Mouse (Mus musculus): Measurements from ENCODE around the gene Idi2.
"Not testable (repeated sequence)": the region's sequence is repeated elsewhere in the genome, so short reads cannot be mapped to it uniquely, and the experiment has no call there.

Gene Idi2

GRCm38 (mm10) chr13:8952563-8952962 lies at the start of gene Idi2:
Gene Idi2 (plus strand): TSS chr13:8952863.
- not testable (repeated sequence) for DNase-seq (ENCODE audit: low spot score)

DNA sequence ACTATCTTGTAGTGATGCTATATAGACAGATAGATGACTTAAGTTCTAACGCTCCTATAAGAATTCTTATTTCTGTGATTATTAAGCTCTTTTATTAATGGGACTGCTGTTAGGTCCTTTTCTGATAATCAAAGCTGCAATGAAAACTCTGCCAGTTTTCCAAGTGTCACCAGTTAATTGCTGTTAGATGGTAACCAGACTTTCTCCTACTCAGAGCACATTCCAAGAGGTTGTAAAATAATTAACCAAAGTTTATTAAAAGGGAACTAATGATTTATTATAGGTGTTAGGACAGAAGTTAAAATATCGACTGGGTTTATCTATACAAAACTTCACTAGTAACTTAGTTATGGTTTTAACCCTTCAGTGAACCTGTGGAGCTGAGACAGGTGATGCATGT lies 46.7 kb upstream of the Idi2 start:
- DNase-seq (ENCODE audit: low spot score) = not testable (repeated sequence)

GRCm38 (mm10) chr13:8913890-8914289 lies 38.8 kb upstream of the Idi2 start:
- DNase-seq (ENCODE audit: low spot score) = not testable (repeated sequence)

- DNase-seq (ENCODE audit: low spot score) = no peak
Measured at GRCm38 (mm10) chr13:8933499-8933898, 19.2 kb upstream of the Idi2 start.

- not testable (repeated sequence) for DNase-seq (ENCODE audit: low spot score)
Measured at GRCm38 (mm10) chr13:8937611-8938140, 15.0 kb upstream of the Idi2 start.

GRCm38 (mm10) chr13:8941110-8941509 lies 11.6 kb upstream of the Idi2 start:
- DNase-seq (ENCODE audit: low spot score) = not testable (repeated sequence)

DNA sequence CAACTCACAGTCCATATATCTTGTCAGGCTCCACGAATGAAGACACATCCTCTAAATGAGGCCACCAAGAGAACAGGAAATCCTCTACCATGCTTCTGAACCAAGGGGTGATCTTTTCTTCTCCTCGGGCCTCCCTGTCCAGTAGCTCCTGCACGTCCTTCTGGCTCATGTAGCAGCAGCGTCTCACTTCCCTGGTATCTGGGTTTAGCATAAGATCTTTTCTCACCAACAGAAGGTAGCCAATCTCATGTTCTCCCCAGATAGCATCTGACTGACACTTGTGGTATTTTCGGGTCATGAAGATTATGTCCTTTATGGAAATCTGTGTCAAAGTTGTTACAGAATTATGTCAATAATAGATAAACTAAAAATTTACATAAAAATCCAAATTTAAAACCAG lies 11.0 kb upstream of the Idi2 start:
- DNase-seq (ENCODE audit: low spot score) = not testable (repeated sequence)

DNA sequence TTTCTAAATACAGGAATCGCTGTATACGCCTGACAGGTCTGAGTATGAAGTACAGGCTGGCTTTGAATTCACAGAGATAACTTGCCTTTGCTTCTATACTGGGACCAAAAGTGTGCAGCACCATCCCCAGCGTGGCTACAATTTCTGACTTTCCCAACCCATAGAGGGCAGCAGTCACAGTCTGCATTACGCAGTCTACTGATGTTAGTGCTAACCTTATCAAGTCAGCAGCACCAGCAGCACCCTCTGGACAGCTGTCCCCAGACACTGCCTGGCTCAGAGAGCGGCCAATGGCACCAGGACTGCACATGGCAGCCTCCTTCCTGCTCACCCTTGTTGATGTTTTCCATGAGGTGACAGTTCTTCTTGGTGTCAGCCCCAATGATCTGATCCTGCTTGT lies 8.8 kb upstream of the Idi2 start:
- not testable (repeated sequence) for DNase-seq (ENCODE audit: low spot score)

GRCm38 (mm10) chr13:8948131-8948530 lies 4.5 kb upstream of the Idi2 start, which contains the start of gene Gm9745:
Gene Gm9745 (minus strand): TSS chr13:8948231.
- DNase-seq (ENCODE audit: low spot score) = not testable (repeated sequence)

DNA sequence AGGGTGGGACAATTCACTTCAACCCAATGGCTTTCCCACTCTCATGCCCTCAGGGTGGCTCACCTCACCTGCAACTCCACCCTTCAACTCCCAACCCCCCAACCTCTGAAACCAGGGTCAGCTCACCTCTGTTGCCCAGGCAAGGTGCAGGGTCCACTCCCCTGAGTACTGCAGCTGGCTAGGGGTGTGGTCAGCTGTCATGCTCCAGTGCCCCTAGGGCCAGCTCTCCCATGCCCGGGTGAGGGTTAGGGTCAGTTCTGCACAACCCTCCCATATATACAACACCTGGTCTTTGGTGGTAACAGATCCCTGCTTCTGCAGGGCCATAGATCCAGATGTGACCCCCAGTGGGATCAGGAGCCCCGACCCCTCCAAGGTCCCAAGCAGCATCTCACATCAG lies 2.5 kb downstream of the Idi2 start:
- not testable (repeated sequence) for DNase-seq (ENCODE audit: low spot score)

DNA sequence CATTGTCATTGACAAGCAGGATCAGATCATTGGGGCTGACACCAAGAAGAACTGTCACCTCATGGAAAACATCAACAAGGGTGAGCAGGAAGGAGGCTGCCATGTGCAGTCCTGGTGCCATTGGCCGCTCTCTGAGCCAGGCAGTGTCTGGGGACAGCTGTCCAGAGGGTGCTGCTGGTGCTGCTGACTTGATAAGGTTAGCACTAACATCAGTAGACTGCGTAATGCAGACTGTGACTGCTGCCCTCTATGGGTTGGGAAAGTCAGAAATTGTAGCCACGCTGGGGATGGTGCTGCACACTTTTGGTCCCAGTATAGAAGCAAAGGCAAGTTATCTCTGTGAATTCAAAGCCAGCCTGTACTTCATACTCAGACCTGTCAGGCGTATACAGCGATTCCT lies 4.2 kb downstream of the Idi2 start:
- not testable (repeated sequence) for DNase-seq (ENCODE audit: low spot score)

- DNase-seq (ENCODE audit: low spot score) = not testable (repeated sequence)
Measured at GRCm38 (mm10) chr13:8959058-8959457, 6.4 kb downstream of the Idi2 start.

DNA sequence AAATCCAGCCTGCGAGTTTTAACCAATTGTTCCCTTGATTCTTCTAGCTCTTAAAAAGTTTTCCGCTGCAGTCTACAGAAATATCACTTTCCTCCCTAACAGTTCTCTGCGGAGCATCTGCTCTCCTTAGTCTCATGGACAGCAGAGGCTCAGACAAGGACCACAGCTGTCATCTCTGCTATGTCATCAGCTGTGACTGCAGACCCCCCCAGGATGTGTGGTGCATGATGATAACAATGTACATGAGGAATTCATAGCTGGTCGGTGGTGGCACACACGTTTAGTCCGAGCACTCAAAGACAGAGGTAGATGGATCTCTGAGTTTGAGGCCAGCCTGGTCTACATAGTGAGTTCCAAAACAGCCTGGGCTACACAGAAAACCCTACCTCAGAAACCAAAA lies 6.9 kb downstream of the Idi2 start:
- not testable (repeated sequence) for DNase-seq (ENCODE audit: low spot score)

GRCm38 (mm10) chr13:8961128-8961888 lies 8.6 kb downstream of the Idi2 start:
- not testable (repeated sequence) for DNase-seq (ENCODE audit: low spot score)

GRCm38 (mm10) chr13:8962266-8962665 lies 9.6 kb downstream of the Idi2 start:
- not testable (repeated sequence) for DNase-seq (ENCODE audit: low spot score)

DNA sequence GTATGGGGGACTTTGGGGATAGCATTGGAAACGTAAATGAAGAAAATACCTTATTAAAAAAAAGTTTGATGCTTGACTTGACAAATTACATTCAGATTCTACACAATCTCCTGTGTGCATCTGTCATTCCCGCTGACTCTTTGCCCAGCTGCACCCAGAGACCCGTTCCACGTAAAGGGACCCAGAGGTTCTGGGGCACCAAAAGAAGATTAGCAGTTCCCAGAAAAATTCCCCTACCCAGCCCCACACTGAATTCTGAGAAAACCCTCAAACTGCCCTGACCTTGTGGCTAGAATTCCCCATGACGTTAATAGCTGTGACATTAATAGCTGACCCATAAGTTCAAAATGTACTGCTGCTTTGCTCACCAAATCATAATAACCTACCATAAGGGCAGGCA lies 12.6 kb downstream of the Idi2 start:
- no peak for DNase-seq (ENCODE audit: low spot score)

DNA sequence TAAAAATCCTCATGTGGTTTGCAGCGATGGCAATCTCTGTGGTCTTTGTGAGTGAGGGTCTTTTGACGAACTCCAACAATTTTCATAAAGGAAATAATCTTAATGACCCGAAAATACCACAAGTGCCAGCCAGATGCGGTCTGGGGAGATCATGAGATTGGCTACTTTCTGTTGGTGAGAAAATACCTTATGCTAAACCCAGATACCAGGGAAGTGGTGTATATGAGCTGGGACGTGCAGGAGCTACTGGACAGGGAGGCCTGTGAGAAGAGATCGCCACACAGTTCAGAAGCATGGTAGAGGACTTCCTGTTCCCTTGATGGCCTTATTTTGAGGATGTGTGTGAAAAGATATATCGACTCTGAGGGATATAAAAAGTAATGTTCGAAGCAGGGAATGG lies 15.1 kb downstream of the Idi2 start:
- DNase-seq (ENCODE audit: low spot score) = no peak

- DNase-seq (ENCODE audit: low spot score) = no peak
Measured at GRCm38 (mm10) chr13:8972369-8972768, 19.7 kb downstream of the Idi2 start.

DNA sequence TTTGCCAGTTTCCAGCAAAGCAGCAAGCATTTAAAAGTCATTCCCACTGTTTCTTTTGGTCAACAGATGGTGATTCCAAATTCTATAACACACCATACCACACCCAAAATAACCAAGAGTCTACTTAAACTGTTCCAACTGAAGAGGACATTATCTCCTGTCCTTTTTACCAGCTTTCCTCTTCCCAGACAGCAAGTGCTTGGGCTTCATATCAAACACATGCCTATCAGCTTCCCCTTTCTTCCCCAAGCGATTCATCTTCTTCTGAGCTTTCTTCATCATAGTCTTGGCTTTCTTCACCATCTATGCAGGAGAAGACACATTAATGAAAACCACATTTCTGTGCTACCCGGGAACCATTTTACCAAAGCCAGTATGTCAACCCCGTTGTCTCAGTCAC lies 20.3 kb downstream of the Idi2 start:
- DNase-seq (ENCODE audit: low spot score) = no peak

GRCm38 (mm10) chr13:8992231-8992630 lies 39.6 kb downstream of the Idi2 start:
- DNase-seq (ENCODE audit: low spot score) = no peak

GRCm38 (mm10) chr13:8995159-8995989 lies 42.7 kb downstream of the Idi2 start:
- peak; percentile 52 for DNase-seq (ENCODE audit: low spot score)

DNA sequence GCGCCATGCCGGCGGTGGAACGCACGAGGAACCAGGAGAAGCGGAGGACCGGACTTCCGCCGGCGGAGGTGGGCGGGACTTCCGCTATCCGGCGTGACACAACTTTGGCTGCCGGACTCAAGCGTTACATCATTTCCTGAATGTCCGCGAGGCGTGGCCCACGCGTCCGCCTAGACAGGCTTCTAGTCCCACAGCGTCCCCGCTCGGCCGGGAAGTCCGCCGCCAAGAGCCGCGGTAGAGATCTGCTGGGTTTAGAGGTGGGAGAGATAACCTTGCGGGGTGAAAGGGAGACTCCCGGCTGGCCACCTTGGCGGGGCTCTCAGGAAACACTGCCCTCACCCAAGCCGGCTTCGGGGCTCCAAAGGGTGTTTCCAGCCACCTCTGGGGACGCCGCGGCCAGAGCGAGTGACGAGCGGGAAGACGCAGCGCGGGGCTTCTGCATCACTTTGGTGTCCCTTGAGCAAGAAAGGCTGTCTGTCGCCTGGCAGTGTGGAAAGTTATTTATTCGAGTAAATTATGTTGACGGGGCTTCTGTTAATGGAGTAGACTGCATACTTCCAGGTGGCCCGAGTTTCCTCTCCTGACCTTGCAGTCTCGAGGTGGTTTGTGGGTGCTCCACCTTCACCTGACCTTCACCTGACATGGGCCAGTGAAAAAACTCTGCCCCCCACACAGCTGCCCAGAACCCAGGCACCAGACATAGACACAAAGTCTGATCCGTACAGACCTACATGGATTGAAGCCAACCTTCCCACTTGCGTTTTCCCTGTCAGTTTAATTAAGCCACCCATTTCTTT lies 43.5 kb downstream of the Idi2 start, which contains the start of gene Gtpbp4:
TSS of gene Gtpbp4 (minus strand) at position 94 of the 797 bp plus-strand sequence.
- peak; percentile 97 for DNase-seq (ENCODE audit: low spot score)
